Mouse (Mus musculus): ENCODE results near the gene A1bg. TPM values are rescaled to one million over a fixed set of nuclear protein-coding genes. Genes with fewer than 3 reads are reported as not detected.

Gene A1bg
- polyA plus RNA-seq, 1 experiment from 2014 or later, result not detected

DNA sequence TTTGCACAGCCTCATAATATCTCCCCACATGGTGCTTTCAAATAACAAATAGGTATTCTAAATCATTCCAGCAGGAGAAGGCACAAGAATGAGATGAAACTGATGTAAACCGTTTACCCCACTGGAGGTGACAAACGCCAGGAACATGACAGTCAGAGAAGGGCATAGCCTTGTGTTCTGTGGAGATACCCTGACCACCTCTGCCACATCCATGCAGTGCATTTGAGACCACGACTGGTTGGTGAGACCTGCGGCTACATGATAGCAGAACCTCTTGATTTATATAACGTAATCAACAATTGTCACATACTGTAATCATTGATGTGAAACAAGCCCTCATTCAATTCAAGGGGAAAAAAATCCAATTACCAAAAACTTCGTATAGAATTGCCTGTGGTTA lies 47.1 kb downstream of the A1bg start:
- no peak overlapping the region for H3K4me3 ChIP-seq (ENCODE audit: low read length)
- no peaks in the 10 kb centered on the region for H3K36me3 ChIP-seq (ENCODE audit: control insufficient read depth, insufficient read depth, low read length)
- 86% methylated on average over 6 of the region's 6 CpGs for WGBS
- H3K27me3 ChIP-seq (ENCODE audit: control insufficient read depth, insufficient read depth, low read depth, low read length), result no peaks in the 10 kb centered on the region
- H3K4me2 ChIP-seq (ENCODE audit: low read depth, low read length), result no peak overlapping the region
- no peak for ATAC-seq (ENCODE audit: low read depth)
- H3K9me3 ChIP-seq (ENCODE audit: control insufficient read depth, low read length), result no peaks in the 10 kb centered on the region
- no peaks in the 10 kb centered on the region for H3K4me1 ChIP-seq (replicated peaks; ENCODE audit: control insufficient read depth, insufficient read depth, low read length)
- H3K9ac ChIP-seq (ENCODE audit: low read length), result no peak overlapping the region
- no peak overlapping the region for H3K27ac ChIP-seq (ENCODE audit: low read length)

DNA sequence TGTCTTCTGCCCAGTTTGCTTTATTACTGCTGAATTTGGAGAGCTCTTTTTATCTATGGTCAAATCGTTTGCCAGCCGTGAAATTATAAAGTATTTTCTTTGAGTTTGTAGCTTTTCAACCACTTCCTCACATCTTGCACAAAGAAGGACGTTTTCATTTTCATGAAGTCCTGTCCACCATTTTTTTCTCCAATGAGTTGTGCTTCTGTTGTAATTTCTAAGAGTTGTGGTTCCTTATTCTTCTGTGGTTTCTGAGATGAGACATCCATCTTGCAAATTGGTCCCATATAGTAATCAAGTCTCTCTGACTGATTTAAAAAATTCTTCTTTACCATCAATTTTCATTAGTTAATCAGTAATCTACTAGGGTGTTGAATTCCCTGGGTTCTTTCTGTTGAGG lies 60.4 kb downstream of the A1bg start:
- 84% methylated on average over 3 of the region's 3 CpGs for WGBS
- Histone ChIP-seq H3K27ac (ENCODE audit: low read length) (no peak overlapping the region), H3K4me1 (replicated peaks; ENCODE audit: control insufficient read depth, insufficient read depth, low read length) (no peaks in the 10 kb centered on the region), H3K9ac (ENCODE audit: low read length) (no peak overlapping the region), H3K27me3 (ENCODE audit: control insufficient read depth, insufficient read depth, low read depth, low read length) (no peaks in the 10 kb centered on the region), H3K4me3 (ENCODE audit: low read length) (no peak overlapping the region), H3K4me2 (ENCODE audit: low read depth, low read length) (no peak overlapping the region), H3K36me3 (ENCODE audit: control insufficient read depth, insufficient read depth, low read length) (no peaks in the 10 kb centered on the region), H3K9me3 (ENCODE audit: control insufficient read depth, low read length) (no peaks in the 10 kb centered on the region; the same call in 1 of the 2 replicates)
- ATAC-seq (ENCODE audit: low read depth), result no peak

DNA sequence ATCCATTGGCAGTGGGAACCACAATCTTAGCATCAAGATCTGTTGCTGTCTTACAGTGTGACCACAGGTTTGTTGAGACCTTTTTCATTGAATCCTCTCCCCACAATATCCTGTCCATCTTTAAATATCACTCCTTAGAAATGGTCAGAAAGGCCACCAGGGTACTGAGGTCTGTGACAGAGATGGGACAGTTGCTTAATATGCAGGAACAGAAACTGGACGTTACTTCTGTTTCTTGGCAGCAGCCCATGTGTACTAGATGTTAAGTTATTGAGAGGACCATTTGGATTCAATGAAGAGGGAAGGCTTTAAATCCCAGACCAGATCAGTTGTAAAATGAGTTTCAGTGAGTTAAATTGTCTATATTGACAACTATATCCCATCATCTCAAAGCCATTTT lies 67.7 kb downstream of the A1bg start:
- H3K27me3 ChIP-seq (ENCODE audit: control insufficient read depth, insufficient read depth, low read depth, low read length), result no peaks in the 10 kb centered on the region
- H3K9me3 ChIP-seq (ENCODE audit: control insufficient read depth, low read length), result peaks cover 2% of the 10 kb centered on the region; the same call in 1 of the 2 replicates
- no peaks in the 10 kb centered on the region for H3K36me3 ChIP-seq (ENCODE audit: control insufficient read depth, insufficient read depth, low read length)
- no peak for ATAC-seq (ENCODE audit: low read depth)
- 0 out of 2 replicates have a peak, but pooled peaks cover 2% of the 10 kb centered on the region for H3K4me1 ChIP-seq (replicated peaks; ENCODE audit: control insufficient read depth, insufficient read depth, low read length)
- no peak overlapping the region for H3K9ac ChIP-seq (ENCODE audit: low read length)
- no peak overlapping the region for H3K27ac ChIP-seq (ENCODE audit: low read length)
- no peak overlapping the region for H3K4me2 ChIP-seq (ENCODE audit: low read depth, low read length)
- 46% methylated on average over 1 of the region's 1 CpGs for WGBS
- H3K4me3 ChIP-seq (ENCODE audit: low read length), result no peak overlapping the region

DNA sequence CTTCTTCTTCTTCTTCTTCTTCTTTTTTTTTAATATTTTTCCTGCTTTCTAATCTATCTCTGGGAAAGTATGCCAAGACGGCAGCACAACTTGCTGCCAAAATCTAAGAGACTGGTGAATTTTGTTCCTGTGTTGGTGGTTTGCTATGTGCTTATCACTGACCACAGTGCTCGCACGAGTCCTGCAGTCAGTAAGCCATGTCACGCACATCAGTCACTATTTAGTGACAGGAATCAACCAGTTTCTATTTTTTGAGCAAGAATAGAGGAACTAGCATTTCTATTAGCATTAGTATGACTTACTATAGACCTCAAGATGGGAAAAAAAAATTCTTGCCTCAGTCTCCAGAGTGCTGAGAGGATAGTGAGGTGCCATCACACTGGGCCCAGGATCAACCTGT lies 68.7 kb downstream of the A1bg start:
- peaks cover 2% of the 10 kb centered on the region; the same call in 1 of the 2 replicates for H3K9me3 ChIP-seq (ENCODE audit: control insufficient read depth, low read length)
- no peak overlapping the region for H3K4me2 ChIP-seq (ENCODE audit: low read depth, low read length)
- ATAC-seq (ENCODE audit: low read depth), result no peak
- H3K27ac ChIP-seq (ENCODE audit: low read length), result no peak overlapping the region
- no peak overlapping the region for H3K9ac ChIP-seq (ENCODE audit: low read length)
- 0 out of 2 replicates have a peak, but pooled peaks cover 2% of the 10 kb centered on the region for H3K4me1 ChIP-seq (replicated peaks; ENCODE audit: control insufficient read depth, insufficient read depth, low read length)
- 70% methylated on average over 4 of the region's 4 CpGs for WGBS
- H3K36me3 ChIP-seq (ENCODE audit: control insufficient read depth, insufficient read depth, low read length), result no peaks in the 10 kb centered on the region
- no peaks in the 10 kb centered on the region for H3K27me3 ChIP-seq (ENCODE audit: control insufficient read depth, insufficient read depth, low read depth, low read length)
- H3K4me3 ChIP-seq (ENCODE audit: low read length), result no peak overlapping the region

DNA sequence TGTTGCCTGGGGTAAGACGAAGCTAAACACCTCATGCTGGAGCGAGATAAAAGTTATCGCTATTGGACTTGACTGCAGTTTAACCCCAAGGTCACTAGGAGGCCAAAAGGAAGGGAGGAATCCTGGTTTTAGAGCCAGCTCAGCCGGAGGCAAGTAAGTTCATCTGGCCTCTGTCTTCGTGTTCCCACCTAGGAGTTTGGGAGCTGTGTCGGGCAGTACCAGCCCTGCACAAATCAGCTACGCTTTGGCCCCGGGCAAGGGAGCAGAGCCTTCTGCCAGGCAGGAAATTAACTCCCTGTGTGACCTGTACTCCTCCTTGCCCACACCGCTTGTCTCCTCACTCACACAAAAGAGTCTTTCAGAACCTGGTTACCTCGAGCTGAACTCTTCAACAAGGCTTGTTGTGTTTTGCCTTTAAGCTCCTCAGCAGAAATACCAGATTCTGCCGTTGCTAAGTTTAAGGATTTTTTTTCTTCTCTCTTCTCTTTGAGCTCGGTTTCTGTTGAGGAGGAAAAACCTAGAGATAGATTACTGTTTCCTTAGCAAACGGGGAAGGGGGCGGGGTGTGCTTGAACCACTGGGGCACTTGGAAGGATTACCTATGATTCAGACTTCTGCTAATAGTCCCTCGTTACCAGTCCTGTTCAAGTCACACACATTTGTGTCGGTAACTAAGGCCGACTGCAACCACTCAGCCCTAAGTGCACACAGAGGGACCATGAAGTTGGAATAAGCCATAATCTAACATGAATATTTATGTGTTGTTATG lies 69.4 kb downstream of the A1bg start, which contains the start of gene Fam84b:
Gene Fam84b (minus strand): TSS at position 548 of the 769 bp plus-strand sequence.
- 0 out of 2 replicates have a peak, but pooled peaks cover 4% of the 10 kb centered on the region for H3K4me1 ChIP-seq (replicated peaks; ENCODE audit: control insufficient read depth, insufficient read depth, low read length)
- 22% methylated on average over 17 of the region's 17 CpGs for WGBS
- H3K4me3 ChIP-seq (ENCODE audit: low read length), result no peak within 1 kb of the TSS
- H3K4me2 ChIP-seq (ENCODE audit: low read depth, low read length), result peak within 1 kb of the TSS; percentile 13; the same call in 1 of the 2 replicates
- no peaks in the 10 kb centered on the region for H3K36me3 ChIP-seq (ENCODE audit: control insufficient read depth, insufficient read depth, low read length)
- no peak within 1 kb of the TSS for H3K9ac ChIP-seq (ENCODE audit: low read length)
- 0 out of 2 replicates have a peak within 1 kb of the TSS, but pooled peaks have one; percentile 1 for H3K27ac ChIP-seq (ENCODE audit: low read length)
- peaks cover 2% of the 10 kb centered on the region; the same call in 1 of the 2 replicates for H3K9me3 ChIP-seq (ENCODE audit: control insufficient read depth, low read length)
- ATAC-seq (ENCODE audit: low read depth), result peak; percentile 64
- no peaks in the 10 kb centered on the region for H3K27me3 ChIP-seq (ENCODE audit: control insufficient read depth, insufficient read depth, low read depth, low read length)

DNA sequence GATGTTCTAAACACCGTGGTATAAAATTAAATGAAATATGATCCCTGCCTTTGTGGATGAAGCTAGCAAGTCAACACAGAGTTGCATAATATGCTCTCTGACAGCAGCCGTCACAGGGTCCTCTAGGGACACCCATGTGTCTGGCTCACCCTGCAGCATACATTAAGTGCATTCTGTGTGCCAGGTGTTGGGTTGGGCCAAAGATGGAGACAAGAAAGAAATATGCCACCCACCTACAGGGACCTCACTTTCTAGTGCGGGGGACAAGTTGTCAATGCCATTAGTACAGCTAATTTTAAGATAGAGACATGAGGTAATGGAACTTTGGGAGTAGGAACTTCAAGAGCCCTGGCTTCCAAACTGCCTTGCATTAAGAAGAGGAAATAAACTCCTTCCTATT lies 74.2 kb downstream of the A1bg start:
- H3K4me2 ChIP-seq (ENCODE audit: low read depth, low read length), result no peak overlapping the region
- no peak overlapping the region for H3K4me3 ChIP-seq (ENCODE audit: low read length)
- 0 out of 2 replicates have a peak, but pooled peaks cover 7% of the 10 kb centered on the region for H3K4me1 ChIP-seq (replicated peaks; ENCODE audit: control insufficient read depth, insufficient read depth, low read length)
- no peaks in the 10 kb centered on the region for H3K36me3 ChIP-seq (ENCODE audit: control insufficient read depth, insufficient read depth, low read length)
- no peak overlapping the region for H3K27ac ChIP-seq (ENCODE audit: low read length)
- no peak for ATAC-seq (ENCODE audit: low read depth)
- H3K27me3 ChIP-seq (ENCODE audit: control insufficient read depth, insufficient read depth, low read depth, low read length), result no peaks in the 10 kb centered on the region
- H3K9ac ChIP-seq (ENCODE audit: low read length), result no peak overlapping the region
- H3K9me3 ChIP-seq (ENCODE audit: control insufficient read depth, low read length), result no peaks in the 10 kb centered on the region
- WGBS, result 50% methylated on average over 3 of the region's 3 CpGs

Other genes starting within 250 kb of the A1bg start
- gene Fam84b, start 69.2 kb downstream of the A1bg start, polyA plus RNA-seq (2015; fragmentation: Nextera tagmentation; extraction: Ambion mirVana), result 33.0 and 36.1 TPM in 2 replicates

Measured in lung, embryonic 16.5 days (tissue).